Mouse (Mus musculus): ENCODE measurements at regions not wholly inside any gene's neighbourhood (a gene's known extent, or its start where the extent isn't known, plus 50 kb on each side); places are given as distances from the start of the nearest gene placed in this dataset.

- no peak for DNase-seq
Measured at GRCm38 (mm10) chr9:40617676-40618062, 52.7 kb upstream of the Gm21915 start.

DNA sequence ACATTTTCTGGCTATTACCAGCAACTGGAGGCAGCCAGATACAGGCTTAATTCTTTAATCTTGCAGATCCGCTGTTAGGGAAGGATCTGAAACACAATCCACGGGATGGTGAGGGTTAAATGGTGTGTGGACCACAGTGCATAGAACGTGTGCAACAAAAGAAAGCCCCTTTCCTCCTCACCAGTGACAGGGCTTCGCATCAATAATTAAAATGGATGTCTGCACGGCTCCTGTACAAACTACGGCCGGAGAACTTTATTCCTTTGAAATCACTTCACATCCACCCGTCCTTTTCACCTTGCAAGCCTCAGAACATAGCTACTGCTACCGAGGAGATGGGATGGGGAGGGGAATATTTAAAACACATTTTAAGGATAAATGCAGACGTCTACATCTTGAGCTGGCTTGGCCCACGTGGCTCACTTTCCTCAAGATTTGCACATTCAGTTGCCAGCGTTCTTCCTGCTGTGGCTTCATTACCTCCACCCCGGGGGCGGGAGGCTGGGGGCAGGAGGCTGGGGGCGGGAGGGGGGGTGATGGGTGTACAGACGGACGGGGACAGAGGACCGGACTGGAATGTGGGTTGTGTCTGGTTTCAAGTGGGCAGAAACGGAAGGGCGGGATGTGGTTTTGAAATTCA lies 53.3 kb upstream of the Gm21915 start:
- DNase-seq = no peak

- peak; percentile 67 to 83 for DNase-seq
Measured at GRCm38 (mm10) chr9:40616426-40617035, 53.9 kb upstream of the Gm21915 start.

DNA sequence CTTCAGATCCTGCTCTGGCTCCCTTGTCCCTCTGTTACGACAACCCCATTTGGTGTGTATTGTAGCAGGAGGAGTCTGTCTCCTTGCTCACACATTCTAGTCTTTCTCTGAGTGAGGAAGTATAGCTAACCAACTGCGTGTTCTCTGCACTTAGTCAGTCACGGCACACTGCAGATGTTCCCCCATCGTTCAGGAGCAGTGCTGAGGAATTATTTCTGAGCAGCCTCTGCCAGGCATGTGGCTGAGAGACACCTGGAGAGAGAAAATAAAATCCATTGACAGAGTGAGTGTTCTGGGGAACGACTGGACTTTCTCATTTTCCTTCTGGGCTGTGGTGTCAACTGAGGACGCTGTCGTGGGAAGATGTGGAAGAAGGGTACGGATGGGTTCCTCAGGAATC lies 54.5 kb upstream of the Gm21915 start:
- no peak for DNase-seq

DNA sequence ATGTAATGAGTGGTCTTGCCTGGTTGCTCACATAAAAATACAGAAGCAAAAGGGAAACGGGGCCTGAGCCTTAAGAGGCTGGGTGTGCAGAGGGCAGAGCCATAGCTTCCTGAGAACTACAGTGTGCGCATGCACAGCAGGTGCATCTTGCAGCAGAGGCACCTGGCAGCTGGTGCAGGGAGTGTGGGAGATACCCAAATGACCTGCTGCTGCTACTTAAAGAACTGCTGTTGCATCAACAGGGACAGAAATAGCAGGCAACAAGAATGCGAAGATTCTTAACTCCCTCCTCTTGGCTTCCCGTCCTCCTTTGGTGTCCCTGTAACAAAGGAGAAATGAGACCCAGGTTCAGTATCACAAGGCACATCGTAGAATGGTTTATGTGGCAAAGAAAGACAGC lies 56.3 kb upstream of the Gm21915 start:
- DNase-seq = no peak

DNA sequence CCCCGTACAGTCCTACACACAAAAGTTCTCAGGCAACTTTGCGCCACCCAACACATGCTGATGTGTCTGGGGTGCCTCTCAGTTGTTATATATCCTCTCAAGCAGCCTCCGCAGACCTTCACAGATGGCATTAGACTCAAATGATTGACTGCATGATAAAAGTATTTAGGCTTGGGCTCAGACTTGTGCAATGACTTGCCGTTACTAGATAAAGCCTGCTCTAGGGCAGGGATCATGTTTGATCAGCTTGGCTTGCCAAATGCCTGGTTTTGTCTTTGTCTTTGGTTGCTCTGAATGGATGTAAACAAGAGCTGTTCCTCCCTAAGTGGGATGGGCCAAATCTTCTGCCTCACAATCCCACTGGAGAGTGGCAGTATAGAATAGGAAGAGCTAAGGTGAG lies 57.2 kb upstream of the Gm21915 start:
- DNase-seq = no peak

GRCm38 (mm10) chr9:40612755-40613154 lies 57.7 kb upstream of the Gm21915 start:
- DNase-seq = no peak

GRCm38 (mm10) chr9:40612312-40612711 lies 58.1 kb upstream of the Gm21915 start:
- DNase-seq = no peak

DNA sequence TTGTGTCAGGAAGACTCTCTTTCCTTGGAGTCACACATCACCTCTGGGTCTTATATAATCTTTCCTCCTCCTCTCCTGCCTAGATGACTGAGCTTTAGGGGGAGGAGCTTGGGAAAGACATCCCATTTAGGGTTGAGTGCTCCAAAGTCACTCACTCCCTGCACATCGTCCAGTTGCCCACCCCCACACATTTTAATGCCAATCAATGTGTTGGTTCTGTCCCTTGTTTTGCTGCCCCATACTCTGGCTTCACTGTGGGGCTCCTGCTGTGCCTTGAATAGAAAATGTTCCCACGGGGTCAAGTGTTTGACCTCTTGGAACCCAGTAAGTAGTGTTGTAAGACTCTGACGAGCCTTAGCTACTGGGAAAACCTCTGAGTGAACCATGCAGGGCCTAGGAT lies 58.8 kb upstream of the Gm21915 start:
- DNase-seq = no peak

GRCm38 (mm10) chr9:40608596-40608995 lies 61.8 kb upstream of the Gm21915 start:
- no peak for DNase-seq

DNA sequence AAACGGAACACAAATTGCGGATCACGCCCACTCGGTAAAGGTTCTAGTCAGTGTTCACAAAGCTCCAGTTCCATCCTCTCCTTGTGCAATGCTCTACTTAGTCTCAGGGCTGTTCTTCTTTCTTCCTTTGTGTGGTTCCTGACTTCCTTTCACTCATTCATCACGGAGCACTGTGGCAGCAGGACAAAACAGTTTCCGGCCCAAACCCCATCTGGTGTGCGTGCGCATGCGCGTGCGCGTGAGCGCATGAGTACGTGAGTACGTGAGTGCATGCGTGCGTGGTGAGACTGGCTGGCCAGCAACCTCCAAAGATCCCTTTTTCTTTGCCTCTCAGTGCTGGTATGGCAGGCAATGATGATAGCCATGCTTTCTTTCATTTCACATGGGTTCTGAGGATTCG lies 62.5 kb upstream of the Gm21915 start:
- DNase-seq = no peak

DNA sequence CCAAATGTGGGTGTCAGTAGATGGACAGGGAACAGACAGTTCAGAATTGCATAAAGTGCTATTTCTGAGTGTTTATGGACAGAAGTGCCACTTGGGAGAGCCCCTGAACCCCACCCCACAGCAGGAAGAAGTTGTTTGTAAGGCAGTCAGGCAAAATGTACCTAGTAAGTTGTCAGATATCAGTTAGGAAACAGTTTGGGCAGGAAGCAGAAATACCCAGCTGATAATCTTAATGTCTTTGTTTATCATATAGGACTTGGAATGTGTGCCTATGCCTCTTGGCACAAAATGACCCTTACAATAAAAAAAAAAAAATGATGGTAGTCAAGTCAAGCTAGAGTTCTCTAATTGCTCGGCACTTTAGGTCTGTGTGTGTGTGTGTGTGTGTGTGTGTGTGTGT lies 66.9 kb upstream of the Gm21915 start:
- DNase-seq = no peak

- no peak for DNase-seq
Measured at GRCm38 (mm10) chr9:40598431-40598831, 67.2 kb upstream of the Gramd1b start.

- no peak for DNase-seq
Measured at GRCm38 (mm10) chr9:40587421-40587820, 56.2 kb upstream of the Gramd1b start.

- DNase-seq = no peak
Measured at GRCm38 (mm10) chr9:40586581-40586980, 55.4 kb upstream of the Gramd1b start.

GRCm38 (mm10) chr9:40583554-40583953 lies 52.4 kb upstream of the Gramd1b start:
- peak; percentile 63 to 88 for DNase-seq

GRCm38 (mm10) chr9:40581854-40582253 lies 50.7 kb upstream of the Gramd1b start:
- peak; percentile 40 to 41 for DNase-seq
